Mouse (Mus musculus) heart, adult 18-20 months (tissue): ENCODE results near the gene Cyp27b1. TPM values are rescaled to one million over a fixed set of nuclear protein-coding genes. Genes with fewer than 3 reads are reported as not detected.
"Not testable (repeated sequence)": the region's sequence is repeated elsewhere in the genome, so short reads cannot be mapped to it uniquely, and the experiment has no call there.

Experiments
- DNase-seq, 2 experiments: peaks; one replicate each; pipeline ENCODE4 v3.0.0; 2021 to 2022; ENCODE audit warnings: mixed read lengths in 1 of 2
- total RNA-seq, 2 experiments: library from RNA; stranded (reverse); gene quantifications; 2 replicates each; pipeline ENCODE4 v1.2.3; 2021

The Cyp27b1 gene
- total RNA-seq, 2 experiments from 2014 or later, result 0.20 to 0.23 TPM

- DNase-seq, result no peak
Observed at GRCm38 (mm10) chr10:127049395-127050118, 1.5 kb downstream of the Cyp27b1 start.

GRCm38 (mm10) chr10:127050119-127050474 is 2.0 kb downstream of the Cyp27b1 start:
- no peak for DNase-seq

- no peak for DNase-seq
Observed at GRCm38 (mm10) chr10:127054646-127055045, 6.6 kb downstream of the Cyp27b1 start.

- DNase-seq, result no peak
Observed at GRCm38 (mm10) chr10:127055406-127055805, 7.4 kb downstream of the Cyp27b1 start.

GRCm38 (mm10) chr10:127056490-127056889 is 8.4 kb downstream of the Cyp27b1 start:
- no peak for DNase-seq

GRCm38 (mm10) chr10:127058161-127058560 is 10.1 kb downstream of the Cyp27b1 start:
- peak; percentile 75 to 84 for DNase-seq

GRCm38 (mm10) chr10:127058708-127059107 is 10.7 kb downstream of the Cyp27b1 start:
- no peak for DNase-seq

- no peak for DNase-seq
Observed at GRCm38 (mm10) chr10:127059174-127059967, 11.3 kb downstream of the Cyp27b1 start.

GRCm38 (mm10) chr10:127059968-127060916 is 12.2 kb downstream of the Cyp27b1 start, which contains the start of gene March9:
Gene March9, minus strand, starts transcription at chr10:127060184.
- DNase-seq, result peak; percentile 64 to 70

- no peak for DNase-seq
Observed at GRCm38 (mm10) chr10:127061085-127061484, 13.0 kb downstream of the Cyp27b1 start.

- DNase-seq, result no peak
Observed at GRCm38 (mm10) chr10:127061513-127061912, 13.5 kb downstream of the Cyp27b1 start.

- not testable (repeated sequence) for DNase-seq
Observed at GRCm38 (mm10) chr10:127062101-127062500, 14.1 kb downstream of the Cyp27b1 start.

GRCm38 (mm10) chr10:127062503-127062902 is 14.5 kb downstream of the Cyp27b1 start:
- no peak for DNase-seq

- peak; percentile 98 for DNase-seq
Observed at GRCm38 (mm10) chr10:127063239-127063872, 15.3 kb downstream of the Cyp27b1 start, which contains the start of gene Cdk4. Gene Cdk4, plus strand, starts transcription at chr10:127063534.

GRCm38 (mm10) chr10:127063913-127064870 is 16.1 kb downstream of the Cyp27b1 start:
- DNase-seq, result no peak

GRCm38 (mm10) chr10:127065981-127066380 is 17.9 kb downstream of the Cyp27b1 start:
- DNase-seq, result no peak

- DNase-seq, result no peak
Observed at GRCm38 (mm10) chr10:127066519-127067018, 18.5 kb downstream of the Cyp27b1 start.

- no peak for DNase-seq
Observed at GRCm38 (mm10) chr10:127068360-127069038, 20.4 kb downstream of the Cyp27b1 start.
